Mouse (Mus musculus): ENCODE measurements at regions not wholly inside any gene's neighbourhood (a gene's known extent, or its start where the extent isn't known, plus 50 kb on each side); places are given as distances from the start of the nearest gene placed in this dataset.

DNA sequence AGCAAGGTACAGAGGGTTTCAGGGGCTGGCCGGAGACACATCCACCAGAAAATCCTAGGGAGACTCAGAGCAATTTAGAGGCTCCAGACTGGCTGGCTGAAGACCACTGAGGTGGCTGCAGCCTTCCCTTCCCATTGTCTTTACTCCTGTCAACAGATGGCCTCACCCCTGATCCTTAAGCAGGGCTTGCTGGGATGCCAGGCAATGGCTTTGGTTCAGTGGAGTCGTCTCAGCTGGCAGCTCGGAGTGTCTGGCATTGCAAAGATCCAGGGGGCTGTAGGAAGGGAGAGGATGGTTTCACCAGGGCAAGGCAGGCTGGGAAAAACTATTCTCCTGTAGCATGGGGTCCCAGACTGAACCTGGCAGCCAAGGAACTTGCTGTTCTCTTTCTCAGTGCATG lies 395.8 kb downstream of the Tshz3 start:
- DNase-seq (ENCODE audit: low spot score): no peak

DNA sequence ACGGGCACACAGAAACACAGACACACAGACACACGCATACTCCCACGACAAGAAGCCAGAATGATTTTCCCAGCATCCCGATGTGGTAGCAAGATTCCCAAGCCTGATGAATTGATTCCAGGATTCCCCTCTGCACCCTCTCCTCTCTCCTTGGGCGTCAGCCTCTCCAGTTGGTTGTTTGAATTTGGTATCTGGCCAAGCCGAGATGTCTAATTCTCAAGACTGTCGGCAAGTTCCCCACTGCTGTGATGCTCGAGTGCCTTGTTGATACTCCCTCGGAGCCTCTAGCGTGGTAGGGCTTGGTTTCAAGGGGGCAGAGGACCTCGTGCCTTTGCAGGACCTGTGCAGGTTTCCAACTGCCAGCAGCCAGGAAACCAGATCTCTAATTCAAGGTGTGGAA lies 397.9 kb downstream of the Tshz3 start:
- no peak for DNase-seq (ENCODE audit: low spot score)

DNA sequence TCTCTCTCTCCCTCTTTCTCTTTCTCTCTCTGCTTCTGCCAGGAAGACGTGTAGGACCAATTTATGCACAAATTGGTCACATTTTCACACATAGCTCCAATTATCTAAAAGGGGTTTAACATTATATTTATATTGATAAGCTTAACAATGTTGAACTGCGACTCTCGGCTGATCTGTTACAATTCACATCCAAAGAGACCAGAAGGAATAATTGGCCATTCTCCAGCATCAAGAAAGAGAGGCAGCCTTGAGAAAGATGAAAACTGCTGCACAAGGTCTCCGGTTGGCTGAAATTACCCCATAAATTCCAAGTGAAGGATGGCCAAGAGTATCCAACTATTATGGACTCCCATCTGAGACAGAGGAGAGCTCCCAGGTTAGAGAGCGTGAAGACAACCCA lies 398.4 kb downstream of the Tshz3 start:
- no peak for DNase-seq (ENCODE audit: low spot score)

DNA sequence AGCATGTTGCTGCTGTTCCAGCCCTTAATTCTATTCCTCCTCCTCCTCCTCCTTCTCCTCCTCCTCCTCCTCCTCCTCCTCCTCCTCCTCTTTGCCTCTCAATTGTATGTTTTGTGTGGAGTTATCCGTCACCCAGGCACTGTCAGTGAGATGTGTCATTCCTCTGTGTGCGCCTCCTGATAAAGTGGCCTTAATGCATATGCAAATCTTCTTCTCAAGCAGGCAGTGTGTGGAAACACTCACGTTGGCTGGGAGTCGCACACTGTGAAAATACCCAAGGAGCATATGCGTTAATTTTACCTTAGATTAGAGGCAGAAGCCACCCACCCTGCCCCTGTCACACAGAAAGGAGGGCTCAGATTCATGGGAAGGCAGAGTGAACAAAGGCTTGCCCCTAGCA lies 401.0 kb downstream of the Tshz3 start:
- no peak for DNase-seq (ENCODE audit: low spot score)

DNA sequence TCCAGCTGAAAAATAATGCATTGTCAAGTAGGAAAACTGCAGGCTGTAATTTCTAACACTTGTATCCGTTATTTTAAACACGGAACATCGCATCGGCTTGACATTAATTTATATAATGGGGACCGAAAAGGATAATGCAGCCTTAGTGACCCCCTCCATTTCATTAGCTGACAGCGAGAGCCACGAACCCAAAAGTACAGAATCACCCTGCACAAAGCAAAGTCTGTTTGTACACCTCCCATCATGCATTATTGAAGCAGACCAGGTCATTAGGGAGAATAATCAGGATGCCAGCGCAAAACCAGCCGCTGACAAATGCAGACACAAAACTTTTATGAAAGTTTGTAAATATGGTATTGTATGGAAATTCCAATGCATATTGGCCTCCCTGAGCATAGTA lies 406.8 kb downstream of the Tshz3 start:
- no peak for DNase-seq (ENCODE audit: low spot score)

DNA sequence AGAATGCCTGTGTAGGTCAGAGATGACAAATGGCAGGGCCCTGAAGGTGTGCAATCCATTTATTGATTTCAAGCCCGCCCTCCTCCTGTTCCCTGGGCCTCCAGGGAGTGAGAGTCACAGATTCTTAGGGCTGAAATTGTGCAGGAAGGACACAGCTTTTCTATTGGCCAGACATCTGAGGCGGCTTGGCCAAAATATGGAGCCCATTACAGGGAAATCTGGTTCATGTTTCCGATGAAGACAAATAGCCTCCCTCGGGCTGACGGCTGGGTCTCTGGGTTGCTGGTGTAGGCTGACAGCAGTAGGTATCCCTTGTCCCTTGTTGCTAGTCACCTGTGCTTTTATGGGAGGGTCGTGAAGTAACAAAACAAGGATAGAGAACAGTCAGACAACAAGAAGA lies 413.2 kb downstream of the Tshz3 start:
- no peak for DNase-seq (ENCODE audit: low spot score)

DNA sequence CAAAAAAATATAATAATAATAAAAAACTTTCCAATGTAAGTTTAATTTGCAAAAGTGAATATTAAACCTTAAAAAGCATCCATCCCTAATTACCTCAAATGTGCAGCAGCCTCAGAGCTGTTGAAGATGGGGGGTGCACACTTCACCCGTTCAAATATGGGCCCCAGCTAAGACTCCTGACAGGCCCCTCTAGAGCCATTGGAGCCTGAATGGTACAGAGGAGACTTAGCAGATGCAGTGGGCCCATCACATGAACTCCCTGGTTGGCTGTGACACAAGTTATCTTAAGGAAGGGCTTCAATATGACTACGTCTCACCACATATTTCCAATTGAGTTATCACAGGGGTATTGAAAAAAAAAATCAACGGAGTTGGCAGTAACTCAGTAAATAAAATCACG lies 422.9 kb downstream of the Tshz3 start:
- DNase-seq (ENCODE audit: low spot score): no peak

DNA sequence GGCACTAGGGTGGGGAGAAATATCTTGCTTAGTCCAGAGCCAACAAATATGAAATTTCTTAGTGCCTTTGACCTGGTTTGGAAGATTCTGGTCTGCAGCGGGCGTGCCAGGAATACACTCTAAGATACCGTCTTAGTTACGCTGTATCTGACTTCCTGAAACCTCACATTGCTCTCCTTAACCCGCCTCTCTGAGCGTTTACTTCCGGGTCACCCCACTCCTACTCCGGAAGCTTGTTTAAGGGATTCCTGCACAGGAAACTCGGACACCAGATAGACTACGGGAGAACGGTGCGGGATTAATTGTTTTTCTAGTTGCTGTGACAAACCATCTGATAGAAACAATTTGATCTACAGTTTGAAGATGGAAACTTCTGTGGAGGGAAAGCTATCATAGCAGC lies 442.3 kb downstream of the Tshz3 start:
- DNase-seq (ENCODE audit: low spot score): no peak

DNA sequence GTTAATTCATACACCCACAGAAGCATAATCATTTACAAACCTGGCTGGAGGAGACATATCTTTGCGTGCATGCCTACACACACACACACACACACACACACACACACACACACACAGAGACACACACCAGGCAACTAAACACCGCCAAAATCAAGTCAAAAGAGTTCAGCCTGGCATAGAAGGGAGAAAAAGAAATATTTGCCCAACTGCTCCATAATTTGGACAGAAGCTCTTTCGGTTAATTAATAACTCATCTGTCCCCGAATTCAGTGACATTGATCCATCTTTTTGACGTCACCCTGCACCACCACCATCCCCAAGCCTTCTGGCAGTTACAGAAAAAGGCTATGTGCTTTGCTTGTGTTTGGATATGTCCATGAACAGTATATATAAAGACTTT lies 444.9 kb downstream of the Tshz3 start:
- no peak for DNase-seq (ENCODE audit: low spot score)

DNA sequence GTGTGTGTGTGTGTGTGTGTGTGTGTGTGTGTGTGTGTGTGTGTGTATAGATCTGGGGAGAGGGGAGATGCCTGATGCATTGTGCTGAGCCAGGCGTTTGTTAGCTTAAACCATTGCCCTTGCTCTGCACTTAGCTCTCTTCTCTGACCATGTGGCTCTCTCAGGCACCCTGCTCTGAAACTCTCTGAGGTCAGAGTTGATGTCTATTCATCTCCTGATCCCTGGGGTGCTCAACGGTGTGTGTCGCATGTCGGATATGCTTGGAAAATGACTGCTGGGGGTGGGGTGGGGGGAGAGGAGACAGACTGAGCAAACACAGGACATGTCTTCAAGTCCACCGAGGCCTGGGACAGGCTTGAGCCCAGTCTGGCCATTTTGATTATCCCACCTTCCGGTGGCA lies 446.4 kb downstream of the Tshz3 start:
- DNase-seq (ENCODE audit: low spot score): no peak

DNA sequence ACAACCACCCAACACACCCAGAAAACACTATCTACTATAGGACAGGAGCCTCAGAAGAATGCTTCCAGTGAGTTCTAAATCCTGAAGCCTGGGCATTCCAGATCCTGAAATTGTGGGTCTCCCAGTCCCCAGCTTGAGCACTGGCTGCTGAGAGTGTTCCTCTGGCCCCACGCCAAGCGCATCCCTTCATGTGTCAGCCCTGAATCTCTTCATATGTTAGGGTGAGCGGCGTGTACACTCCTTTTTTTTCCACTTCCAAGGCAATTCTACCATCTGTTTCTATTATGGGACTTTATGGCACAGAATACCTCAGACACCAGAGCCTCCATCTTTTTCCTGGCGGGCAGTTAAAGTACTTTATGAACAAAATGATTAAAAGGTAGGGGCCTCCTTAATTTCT lies 451.8 kb downstream of the Tshz3 start:
- DNase-seq (ENCODE audit: low spot score): no peak

DNA sequence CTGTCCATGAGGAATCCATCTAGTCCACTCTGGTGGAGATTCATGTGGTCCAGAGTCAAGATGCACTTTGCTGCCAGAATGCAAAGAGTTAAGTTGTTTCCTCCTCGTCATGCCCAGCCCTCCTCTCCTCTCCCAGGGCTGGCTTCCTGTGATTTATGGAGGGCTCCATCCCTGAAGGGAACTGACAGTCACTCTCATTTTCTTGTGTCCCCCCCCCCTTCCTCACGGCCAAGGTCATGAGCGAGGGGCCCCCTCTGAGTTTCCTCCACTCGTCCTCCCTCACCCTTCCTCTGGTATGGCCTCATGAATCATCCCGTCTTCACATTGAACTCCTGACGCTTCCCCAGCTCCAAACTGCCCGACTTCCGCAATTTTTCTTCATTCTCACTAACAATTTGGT lies 461.9 kb downstream of the Tshz3 start:
- DNase-seq (ENCODE audit: low spot score): no peak

DNA sequence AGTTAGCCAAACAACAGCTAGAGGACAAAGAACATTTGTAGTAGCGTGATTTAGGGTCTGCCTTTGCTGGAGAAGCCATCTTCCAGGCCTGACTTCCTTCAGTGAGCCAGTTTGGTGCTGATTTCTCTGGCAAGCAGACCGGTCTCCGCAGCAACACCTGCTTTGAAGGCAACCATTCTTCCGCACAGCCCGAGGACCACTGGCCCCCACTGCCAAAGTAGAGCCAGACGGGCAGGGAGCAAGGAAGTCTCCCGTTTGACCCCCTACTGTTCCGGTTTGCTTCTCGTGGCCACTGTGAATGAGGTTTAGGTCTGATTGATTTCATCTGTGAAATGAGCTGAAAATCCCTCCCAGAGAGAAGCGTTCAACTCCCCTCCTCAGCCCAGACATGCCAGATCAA lies 471.0 kb downstream of the Tshz3 start:
- no peak for DNase-seq (ENCODE audit: low spot score)

DNA sequence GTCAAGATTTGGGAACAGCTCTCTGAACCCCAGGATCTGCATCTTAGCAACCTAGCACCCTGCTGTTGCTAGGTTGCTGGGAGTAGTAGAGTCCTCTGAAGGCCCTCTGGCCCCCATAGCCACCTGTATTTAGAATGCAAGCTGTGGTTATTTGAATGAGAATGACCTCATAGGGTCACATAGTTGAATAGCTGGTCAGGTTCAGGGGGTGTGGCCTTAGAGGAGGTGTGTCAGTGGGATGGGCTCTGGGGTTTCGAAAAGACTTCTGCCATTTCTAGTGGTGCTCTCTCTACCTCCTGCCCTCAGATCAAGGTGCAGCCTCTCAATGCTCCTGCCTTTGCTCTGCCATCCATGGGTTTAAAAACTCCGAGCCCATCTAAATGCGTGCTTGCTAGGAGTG lies 477.8 kb downstream of the Tshz3 start:
- DNase-seq (ENCODE audit: low spot score): no peak

DNA sequence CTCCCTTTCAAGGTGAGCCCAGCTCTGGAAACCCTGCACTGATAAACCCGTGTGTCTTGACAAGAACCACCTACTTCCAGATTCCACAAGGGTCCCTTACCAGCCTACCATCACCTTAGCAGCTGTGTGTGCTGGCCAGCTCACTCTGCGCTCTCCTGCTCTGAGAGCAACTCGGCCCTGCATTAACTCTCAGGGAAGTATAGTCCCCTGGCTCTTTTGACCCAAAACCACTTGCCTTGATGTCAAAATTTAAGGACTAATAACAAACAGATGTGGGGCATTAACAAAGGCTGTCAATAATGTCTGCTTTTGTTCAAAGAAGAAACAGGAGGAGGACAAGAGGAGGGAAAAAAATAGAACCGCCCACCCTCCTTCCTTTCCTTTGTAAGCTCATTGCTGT lies 480.3 kb downstream of the Tshz3 start:
- no peak for DNase-seq (ENCODE audit: low spot score)

DNA sequence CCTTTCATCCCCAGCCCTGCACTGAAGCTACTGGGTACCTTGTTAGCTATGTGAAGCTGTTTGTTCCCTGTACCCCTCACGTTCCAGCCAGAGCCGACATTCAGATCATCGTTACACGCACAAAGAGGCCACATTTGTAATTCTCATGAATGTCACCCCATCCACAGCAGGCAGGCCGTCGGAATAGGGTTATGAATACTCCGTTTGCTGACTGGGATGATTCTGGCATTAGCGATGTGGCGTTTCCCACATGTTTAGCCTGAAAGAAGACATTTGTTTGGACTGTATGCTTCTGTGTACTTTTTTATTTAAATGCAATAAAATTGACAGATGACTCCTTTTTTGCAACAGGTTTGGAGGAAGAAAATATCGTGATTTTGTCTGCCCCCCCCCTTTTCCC lies 482.0 kb downstream of the Tshz3 start:
- no peak for DNase-seq (ENCODE audit: low spot score)

DNA sequence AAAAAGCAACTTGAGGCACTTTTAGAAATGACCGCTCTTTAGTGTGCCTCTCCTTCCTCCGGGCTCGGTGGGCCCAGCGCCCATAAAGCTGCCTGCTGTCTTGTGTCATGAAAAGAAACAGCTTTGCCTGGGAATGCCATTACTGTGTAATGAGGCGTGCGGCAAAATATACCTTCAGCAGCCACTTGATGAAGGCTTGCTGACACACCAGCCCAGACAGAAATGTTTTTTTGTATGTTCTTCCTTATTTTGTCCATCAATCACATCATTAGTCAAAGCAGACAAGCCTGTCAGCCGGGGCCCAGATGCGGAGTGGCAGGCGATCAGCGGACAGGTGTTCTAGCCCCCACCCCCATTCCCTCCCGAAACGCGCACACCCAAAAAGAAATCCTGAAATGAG lies 482.5 kb downstream of the Tshz3 start:
- DNase-seq (ENCODE audit: low spot score): no peak

DNA sequence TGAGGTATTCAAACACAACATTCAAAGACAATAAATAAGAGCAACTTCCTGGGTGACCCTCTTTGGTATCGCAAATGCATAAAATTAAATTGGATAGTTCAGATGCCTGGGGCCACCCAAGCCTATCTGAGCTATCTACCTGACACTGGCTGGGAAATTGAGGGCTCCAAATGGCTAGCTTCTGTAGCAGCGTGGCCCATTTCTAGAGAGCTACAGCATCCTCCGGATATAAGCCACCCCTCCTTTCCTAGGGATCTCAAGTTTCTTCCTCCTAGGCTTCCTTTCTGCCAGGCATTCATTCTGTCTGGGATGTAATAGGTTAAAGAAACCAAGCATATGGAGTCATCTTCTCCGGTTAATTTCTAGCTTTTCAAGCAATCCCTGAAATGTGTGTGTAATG lies 483.2 kb downstream of the Tshz3 start:
- DNase-seq (ENCODE audit: low spot score): no peak

DNA sequence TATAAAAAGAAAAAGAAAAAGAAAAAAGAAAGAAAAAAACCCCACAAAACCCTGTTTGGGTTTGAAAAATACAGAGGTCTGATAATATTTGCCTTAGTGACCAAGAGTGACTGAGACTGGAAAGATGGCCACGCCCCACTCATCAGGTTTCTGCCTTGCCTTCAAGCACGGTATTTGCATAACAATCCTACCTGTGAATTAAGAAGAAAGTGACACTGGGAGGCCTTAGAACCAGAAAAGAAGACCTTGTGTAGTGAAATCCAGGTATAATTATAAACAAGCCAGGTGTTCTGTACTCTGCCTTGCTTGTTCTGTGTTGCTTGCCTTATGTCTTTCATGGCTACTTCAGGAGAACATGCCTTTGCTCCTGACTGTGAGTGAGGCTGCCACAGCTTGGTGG lies 494.6 kb downstream of the Tshz3 start:
- no peak for DNase-seq (ENCODE audit: low spot score)

DNA sequence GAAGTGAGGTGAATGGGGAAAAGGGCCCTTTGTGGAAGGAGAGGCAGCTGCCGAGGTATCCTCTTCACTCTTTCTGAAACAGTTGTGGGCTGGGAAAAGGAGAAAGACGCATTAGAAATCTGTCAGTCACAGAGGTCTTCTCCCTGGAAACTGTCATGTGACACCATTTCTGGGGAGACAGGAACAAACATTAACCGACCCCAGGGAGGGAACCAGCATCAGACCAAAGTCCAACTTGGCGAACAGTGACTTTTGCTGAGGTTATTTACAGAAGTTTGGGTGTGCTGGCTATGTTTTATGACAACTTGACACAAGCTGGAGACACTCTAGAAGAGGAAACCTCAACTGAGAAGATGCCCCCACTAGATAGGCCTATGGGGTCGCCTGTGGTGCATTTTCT lies 506.9 kb downstream of the Tshz3 start:
- no peak for DNase-seq (ENCODE audit: low spot score)

DNA sequence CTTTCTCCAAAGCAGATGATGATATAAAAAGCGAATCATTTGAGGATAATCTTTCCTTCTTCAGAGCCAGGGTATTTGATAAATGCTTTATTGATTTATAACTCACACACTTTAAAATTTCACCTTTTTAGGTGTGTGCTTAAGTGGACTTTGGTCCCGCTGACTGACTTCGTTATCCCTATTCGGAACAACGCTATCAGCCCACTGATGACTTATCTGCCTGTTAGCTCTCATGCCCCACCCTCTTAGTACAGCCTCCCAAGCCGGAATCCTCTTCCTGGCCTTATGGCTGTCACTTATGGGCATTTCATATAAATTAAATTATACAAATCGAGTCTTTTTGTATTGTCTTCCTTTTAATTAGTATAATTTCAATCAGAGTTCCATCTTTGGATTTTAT lies 510.4 kb downstream of the Tshz3 start:
- DNase-seq (ENCODE audit: low spot score): no peak

DNA sequence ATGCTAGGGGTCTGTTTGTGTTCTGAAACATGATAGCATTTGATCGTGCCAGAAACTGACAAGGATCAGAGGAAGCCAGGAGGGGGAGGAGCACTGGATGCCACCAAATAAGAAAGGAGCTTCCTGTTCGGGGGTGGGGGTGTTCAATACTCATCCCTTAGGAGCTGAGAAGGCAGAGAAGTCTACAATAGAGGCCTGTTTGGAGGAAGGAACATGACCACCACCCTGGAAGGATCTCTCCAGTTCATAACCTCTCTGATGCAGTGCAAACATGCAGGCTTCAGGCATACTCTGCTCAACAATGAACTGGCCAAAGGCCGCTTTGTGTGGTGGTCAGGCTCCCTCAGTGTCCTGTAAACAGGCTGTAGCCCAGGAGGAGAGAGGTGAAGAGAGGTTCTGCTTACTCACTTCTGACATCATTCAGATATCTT lies 515.8 kb downstream of the Tshz3 start:
- no peak for DNase-seq (ENCODE audit: low spot score)

DNA sequence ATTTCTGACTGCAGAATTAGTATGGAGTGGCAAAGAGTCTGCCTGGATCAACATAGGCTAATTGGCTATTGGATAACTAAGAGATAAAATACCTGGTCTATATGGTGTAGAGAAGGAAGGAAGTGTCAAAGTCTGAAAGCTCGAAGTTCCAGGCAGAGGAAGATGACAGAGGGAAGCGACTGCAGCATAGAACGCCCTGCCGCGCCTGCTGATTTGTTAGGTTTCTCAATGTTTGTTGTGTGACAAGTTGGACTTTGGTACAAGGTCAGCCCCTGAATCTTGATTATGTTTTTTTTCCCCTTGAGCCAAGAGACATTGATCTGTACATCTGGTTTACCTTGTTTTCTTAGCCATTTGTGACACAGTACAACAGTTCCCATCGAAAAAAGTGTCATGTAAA lies 517.6 kb downstream of the Tshz3 start:
- DNase-seq (ENCODE audit: low spot score): no peak

DNA sequence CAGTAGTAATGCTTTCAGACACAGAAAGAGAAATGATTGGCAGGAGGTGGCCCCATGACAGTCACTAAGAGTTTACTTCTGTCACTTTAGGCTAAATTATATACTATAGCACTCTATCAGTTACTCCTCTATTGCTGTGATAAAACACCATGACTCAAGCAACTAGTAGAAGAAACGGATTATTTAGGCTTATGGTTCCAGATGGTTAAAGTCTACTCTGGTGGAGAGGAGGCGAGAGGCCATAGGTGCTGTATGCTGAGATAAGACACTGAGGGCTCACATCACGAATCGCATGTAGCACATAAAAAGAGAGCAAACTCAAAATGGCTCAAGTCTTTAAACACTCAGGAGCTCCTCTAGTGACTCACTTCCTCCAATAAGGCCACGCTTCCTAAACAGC lies 522.6 kb downstream of the Tshz3 start:
- no peak for DNase-seq (ENCODE audit: low spot score)

DNA sequence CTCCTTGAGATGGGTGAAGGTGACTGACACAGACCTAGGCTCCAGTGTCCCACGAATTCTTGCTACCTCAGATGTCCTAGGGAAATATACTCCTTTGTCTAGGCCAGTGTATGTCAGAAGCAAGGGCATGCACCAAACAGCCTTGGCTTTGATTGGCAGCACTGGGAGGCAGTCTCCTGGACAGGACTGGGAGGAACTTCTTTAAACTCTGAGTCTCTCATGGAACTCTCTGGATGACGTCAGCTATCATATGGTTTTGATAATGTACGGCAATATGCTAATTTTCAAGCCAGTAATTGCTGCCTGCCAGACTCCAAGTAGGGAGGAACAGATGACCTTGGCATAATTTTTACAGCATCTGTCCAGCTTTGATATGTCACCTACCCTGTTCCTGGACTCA lies 528.5 kb downstream of the Tshz3 start:
- no peak for DNase-seq (ENCODE audit: low spot score)
